Mouse (Mus musculus) hindbrain, embryonic 12.5 days (tissue): ENCODE measurements around the gene Ptpn21. TPM values are rescaled to one million over a fixed set of nuclear protein-coding genes. Genes with fewer than 3 reads are reported as not detected.

Source experiments
- ATAC-seq: fragments of 200-750 bp; cut with Nextera tagmentation; 2 replicates; pipeline ENCODE4 v1.8.0; 2017; ENCODE audit warnings: moderate TSS enrichment; ENCODE audit not compliant: low FRiP score
- H3K27ac ChIP-seq: fragments of 300-500 bp; sonication (generic); 2 replicates; pipeline ENCODE4 v1.5.1; 2016; ENCODE audit warnings: mild to moderate bottlenecking
- H3K27me3 ChIP-seq: fragments of 300-500 bp; sonication (generic); 2 replicates; pipeline ENCODE4 v1.6.1; 2016; ENCODE audit warnings: mild to moderate bottlenecking
- H3K36me3 ChIP-seq: fragments of 300-500 bp; sonication (generic); 2 replicates; pipeline ENCODE4 v1.6.1; 2016; ENCODE audit warnings: mild to moderate bottlenecking
- H3K4me1 ChIP-seq: fragments of 300-500 bp; sonication (generic); 2 replicates; pipeline ENCODE4 v1.6.1; 2016
- H3K4me2 ChIP-seq: fragments of 300-500 bp; sonication (generic); replicated peaks from 2 replicates; pipeline ENCODE4 v1.6.1; 2016; ENCODE audit warnings: mild to moderate bottlenecking
- H3K4me3 ChIP-seq: fragments of 300-500 bp; sonication (generic); 2 replicates; pipeline ENCODE4 v1.5.1; 2016; ENCODE audit warnings: mild to moderate bottlenecking
- H3K9ac ChIP-seq: fragments of 300-500 bp; sonication (generic); 2 replicates; pipeline ENCODE4 v1.6.1; 2016; ENCODE audit warnings: mild to moderate bottlenecking, moderate library complexity
- H3K9me3 ChIP-seq: fragments of 300-500 bp; sonication (generic); replicated peaks from 2 replicates; pipeline ENCODE4 v1.6.1; 2016; ENCODE audit warnings: mild to moderate bottlenecking
- WGBS: fragments of 180-500 bp; shearing (Covaris S2); methylation state at CpG from one replicate; pipeline ENCODE4 v1.1.7; 2016; 5-methylcytosine and 5-hydroxymethylcytosine counted together
- polyA plus RNA-seq: library from polyadenylated mRNA; unstranded; fragments of >200 nt; fragmentation: Nextera tagmentation; extraction: Ambion mirVana; gene quantifications from 2 replicates; pipeline ENCODE4 v1.2.1, GENCODE M21; 2016

The Ptpn21 gene
- polyA plus RNA-seq, 1 experiment from 2014 or later: 7.2 TPM

DNA sequence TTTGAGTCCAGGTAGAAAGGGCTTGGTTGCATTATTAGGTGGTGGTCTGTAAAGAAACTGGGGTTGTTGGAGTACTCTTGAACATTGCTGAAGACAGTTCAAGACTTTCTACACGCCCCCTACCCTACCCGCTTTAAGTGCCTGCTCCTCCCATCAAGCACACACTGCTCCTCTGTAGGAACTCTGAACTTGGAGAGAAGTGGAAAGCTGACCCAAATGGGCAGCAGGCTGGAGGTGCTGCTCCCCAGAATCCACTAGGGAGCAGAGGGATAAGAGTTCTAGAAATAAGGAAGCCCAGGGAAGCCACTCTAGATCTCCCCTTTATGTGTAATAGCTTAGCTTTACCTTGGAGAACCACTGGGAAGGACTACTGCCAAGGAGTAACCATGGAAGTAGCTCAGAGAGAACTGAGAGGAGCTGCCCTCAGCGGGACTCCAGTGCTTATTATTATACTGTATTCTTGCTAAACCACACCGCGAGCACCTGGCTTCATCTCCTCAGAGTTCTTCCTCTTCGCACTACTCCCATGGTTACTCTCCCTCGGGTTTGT is 671 bp upstream of the Ptpn21 start:
- H3K36me3 ChIP-seq: no peaks in the 10 kb centered on the region
- peak overlapping the region; percentile 79; the same call in 1 of the 2 replicates for H3K9ac ChIP-seq
- peak overlapping the region; percentile 81 for H3K4me3 ChIP-seq
- H3K27ac ChIP-seq: no peak overlapping the region
- ATAC-seq: no peak
- peaks cover 16% of the 10 kb centered on the region for H3K4me1 ChIP-seq
- no peaks in the 10 kb centered on the region for H3K9me3 ChIP-seq
- WGBS: 9% methylated on average over 7 of the region's 7 CpGs
- peaks cover 23% of the 10 kb centered on the region for H3K27me3 ChIP-seq
- H3K4me2 ChIP-seq: peak overlapping the region; percentile 98

DNA sequence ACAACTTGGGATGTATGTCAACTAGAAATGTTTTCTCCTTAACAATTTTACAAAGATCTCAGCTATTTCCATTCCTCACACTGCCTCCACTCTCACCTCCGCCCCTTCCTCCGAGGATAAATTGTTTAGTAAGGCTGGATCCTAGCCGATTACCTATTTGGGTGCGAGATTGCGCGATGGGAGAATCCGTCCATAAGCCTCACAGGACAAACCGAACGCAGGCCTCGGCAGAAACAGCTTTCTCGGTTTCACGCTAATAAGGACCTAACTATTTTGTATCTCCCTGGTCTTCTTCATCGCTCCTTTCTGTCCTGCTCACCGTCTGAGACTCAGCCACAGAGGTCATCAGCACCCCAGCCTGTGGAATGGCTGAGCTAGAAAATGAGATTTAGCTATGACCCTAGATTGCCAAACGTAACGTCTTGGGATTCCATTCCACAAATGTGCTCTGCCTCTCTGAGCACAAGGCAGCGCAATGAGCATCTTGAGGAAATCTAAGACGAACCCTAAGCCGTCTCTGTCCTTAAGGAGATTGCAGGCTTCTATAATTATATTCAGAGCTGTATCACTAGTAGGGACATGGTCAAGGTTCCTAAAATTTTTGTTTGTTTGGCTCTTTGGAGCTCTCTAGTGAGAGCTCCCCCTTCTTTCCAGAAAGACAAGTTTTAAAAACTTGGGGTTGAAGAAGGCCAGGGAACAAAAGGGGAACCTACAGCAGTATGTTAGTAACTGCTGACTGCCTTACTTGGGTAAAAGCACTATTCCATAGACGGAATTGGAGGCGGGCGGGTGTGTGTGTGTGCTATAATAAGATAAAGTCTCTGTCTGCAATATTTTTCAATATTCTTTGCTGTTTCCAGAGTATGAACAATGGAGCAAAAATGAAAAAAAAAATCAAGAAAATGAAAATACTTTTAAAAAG is 2.1 kb downstream of the Ptpn21 start:
- Histone ChIP-seq H3K4me2 (peak overlapping the region; percentile 78), H3K27ac (0 out of 2 replicates have a peak overlapping the region, but pooled peaks have one; percentile 58), H3K36me3 (no peaks in the 10 kb centered on the region), H3K4me1 (peaks cover 18% of the 10 kb centered on the region), H3K9ac (peak overlapping the region; percentile 63), H3K4me3 (peak overlapping the region; percentile 49), H3K27me3 (peaks cover 23% of the 10 kb centered on the region), H3K9me3 (no peaks in the 10 kb centered on the region)
- WGBS: 11% methylated on average over 22 of the region's 22 CpGs
- ATAC-seq: peak; percentile 29

DNA sequence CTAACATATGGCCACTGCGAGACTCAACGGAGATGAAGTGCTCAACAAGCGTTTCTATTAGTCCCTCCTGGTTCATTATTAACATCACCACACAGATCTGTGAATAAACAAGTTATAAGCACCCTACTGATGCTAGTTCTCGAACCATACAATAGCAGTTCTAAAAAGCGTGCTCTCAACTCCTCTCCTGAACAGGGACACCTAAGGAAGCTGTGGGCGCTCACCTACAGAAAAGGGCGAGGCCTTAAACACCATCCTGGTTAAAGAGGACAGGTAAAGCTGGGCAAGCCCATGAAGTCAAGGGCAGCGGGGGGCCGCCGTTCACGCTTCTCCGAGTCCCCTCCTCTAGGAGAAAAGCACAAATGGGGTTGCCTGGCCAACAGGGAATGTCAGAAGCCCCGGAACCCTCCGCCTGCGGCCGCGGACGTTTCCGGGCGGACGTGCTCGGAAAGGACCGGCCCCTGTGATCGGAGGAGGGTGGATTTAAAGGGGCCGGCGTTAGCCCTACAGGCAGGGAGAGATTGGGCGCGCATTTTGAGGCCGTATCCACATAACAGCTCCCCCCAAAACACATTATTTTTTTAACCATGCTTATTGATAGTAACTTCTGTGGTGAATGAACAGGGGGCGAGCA is 2.8 kb downstream of the Ptpn21 start:
- Histone ChIP-seq H3K27me3 (peaks cover 22% of the 10 kb centered on the region), H3K4me1 (peaks cover 18% of the 10 kb centered on the region), H3K36me3 (no peaks in the 10 kb centered on the region), H3K4me2 (peak overlapping the region; percentile 78), H3K9ac (peak overlapping the region; percentile 63), H3K9me3 (no peaks in the 10 kb centered on the region), H3K4me3 (peak overlapping the region; percentile 49), H3K27ac (peak overlapping the region; percentile 58)
- WGBS: 1% methylated on average over 30 of the region's 30 CpGs
- ATAC-seq: peak; percentile 87

DNA sequence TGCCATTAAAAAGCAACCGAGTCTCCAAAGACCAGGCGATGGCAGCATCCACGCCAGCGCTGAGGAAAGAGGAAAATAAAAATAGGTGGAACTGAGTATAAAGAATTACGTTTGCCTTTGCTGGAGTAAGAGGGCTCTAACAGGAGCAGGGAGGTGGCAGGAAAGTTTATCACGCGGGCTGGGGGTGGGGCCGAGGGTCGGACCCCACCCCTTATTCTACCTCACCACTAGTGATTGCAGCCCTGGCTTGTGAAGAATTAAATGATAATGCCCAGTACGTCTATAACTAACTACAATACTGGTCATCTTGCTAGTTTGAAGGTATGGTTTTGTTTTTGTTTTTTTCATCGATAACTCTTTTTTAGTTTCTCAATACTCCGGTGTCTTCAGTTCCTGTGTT is 3.4 kb downstream of the Ptpn21 start:
- H3K36me3 ChIP-seq: no peaks in the 10 kb centered on the region
- peak overlapping the region; percentile 49 for H3K4me3 ChIP-seq
- no peak for ATAC-seq
- H3K27ac ChIP-seq: no peak overlapping the region
- H3K4me1 ChIP-seq: peaks cover 18% of the 10 kb centered on the region
- peaks cover 16% of the 10 kb centered on the region for H3K27me3 ChIP-seq
- peak overlapping the region; percentile 63 for H3K9ac ChIP-seq
- no peaks in the 10 kb centered on the region for H3K9me3 ChIP-seq
- peak overlapping the region; percentile 78 for H3K4me2 ChIP-seq
- WGBS: 12% methylated on average over 12 of the region's 12 CpGs

DNA sequence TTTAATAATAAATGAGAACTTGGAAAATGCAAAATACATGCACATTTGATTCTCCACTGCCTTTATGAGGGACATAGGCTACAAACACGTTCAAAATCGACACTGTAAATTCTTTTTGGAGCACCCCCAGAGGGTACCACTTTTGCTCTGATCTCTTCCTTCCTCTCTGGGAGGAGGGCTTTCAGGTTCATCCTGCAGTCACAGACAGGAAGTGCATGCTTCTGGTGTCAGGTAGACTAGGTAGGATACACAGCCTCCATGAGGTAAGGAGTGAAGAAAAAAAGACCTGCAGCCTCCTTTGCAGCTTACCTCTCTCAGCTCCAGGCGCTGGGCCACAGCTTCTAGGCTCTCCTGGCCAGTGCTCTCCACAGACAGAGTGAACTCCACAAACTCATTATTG is 4.0 kb downstream of the Ptpn21 start:
- peaks cover 10% of the 10 kb centered on the region for H3K27me3 ChIP-seq
- H3K4me1 ChIP-seq: peaks cover 18% of the 10 kb centered on the region
- H3K36me3 ChIP-seq: no peaks in the 10 kb centered on the region
- no peak for ATAC-seq
- no peak overlapping the region for H3K27ac ChIP-seq
- peak overlapping the region; percentile 49 for H3K4me3 ChIP-seq
- H3K9me3 ChIP-seq: no peaks in the 10 kb centered on the region
- H3K9ac ChIP-seq: 0 out of 2 replicates have a peak overlapping the region, but pooled peaks have one; percentile 63
- peak overlapping the region; percentile 78 for H3K4me2 ChIP-seq
- WGBS: 72% methylated on average over 3 of the region's 3 CpGs

DNA sequence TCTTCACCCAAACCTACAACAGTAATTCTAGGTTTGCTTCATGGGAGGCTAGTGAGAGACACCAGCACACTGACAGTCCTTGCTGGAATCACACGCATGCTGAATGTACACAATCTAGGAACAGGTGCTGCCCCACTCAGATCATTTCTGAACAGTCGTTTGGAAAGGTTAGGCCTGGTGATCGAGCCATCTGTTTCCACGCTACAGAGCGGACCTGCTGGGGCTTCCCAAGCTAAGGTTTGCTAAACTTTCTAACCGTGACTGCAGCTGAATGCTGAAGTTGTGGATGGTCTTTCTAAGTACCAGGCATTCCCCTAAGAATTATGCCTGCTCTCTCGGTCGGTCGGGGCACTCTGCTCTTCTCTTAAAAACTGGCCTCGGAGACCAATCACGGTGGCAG is 6.5 kb downstream of the Ptpn21 start:
- no peak overlapping the region for H3K9ac ChIP-seq
- no peaks in the 10 kb centered on the region for H3K9me3 ChIP-seq
- no peaks in the 10 kb centered on the region for H3K27me3 ChIP-seq
- no peak overlapping the region for H3K27ac ChIP-seq
- H3K4me2 ChIP-seq: no peak overlapping the region
- WGBS: 87% methylated on average over 11 of the region's 11 CpGs
- ATAC-seq: no peak
- H3K36me3 ChIP-seq: no peaks in the 10 kb centered on the region
- H3K4me3 ChIP-seq: no peak overlapping the region
- H3K4me1 ChIP-seq: peaks cover 18% of the 10 kb centered on the region

DNA sequence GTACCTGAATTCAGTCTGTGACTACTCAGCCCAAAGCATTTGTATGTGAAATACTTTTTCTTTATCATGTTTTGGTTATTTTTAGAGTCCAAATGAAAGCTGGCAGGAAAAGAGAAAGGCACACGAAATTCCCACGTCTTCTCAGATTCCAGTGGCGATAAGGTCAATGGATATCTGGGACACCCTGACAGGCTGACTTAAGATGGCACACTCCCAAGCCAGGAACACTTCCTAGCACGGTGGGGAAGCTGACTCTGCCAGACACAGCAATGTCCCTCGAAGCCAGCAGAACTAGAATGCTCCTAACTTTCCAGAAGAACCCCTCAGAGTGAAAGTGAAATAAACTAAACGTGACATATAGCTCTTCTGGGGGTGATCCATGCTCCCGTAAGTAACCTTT is 10.0 kb downstream of the Ptpn21 start:
- H3K36me3 ChIP-seq: no peaks in the 10 kb centered on the region
- ATAC-seq: no peak
- H3K27ac ChIP-seq: no peak overlapping the region
- no peak overlapping the region for H3K4me3 ChIP-seq
- H3K4me2 ChIP-seq: no peak overlapping the region
- no peak overlapping the region for H3K9ac ChIP-seq
- H3K27me3 ChIP-seq: no peaks in the 10 kb centered on the region
- 85% methylated on average over 7 of the region's 7 CpGs for WGBS
- H3K4me1 ChIP-seq: 0 out of 2 replicates have a peak, but pooled peaks cover under 1% of the 10 kb centered on the region
- H3K9me3 ChIP-seq: no peaks in the 10 kb centered on the region

DNA sequence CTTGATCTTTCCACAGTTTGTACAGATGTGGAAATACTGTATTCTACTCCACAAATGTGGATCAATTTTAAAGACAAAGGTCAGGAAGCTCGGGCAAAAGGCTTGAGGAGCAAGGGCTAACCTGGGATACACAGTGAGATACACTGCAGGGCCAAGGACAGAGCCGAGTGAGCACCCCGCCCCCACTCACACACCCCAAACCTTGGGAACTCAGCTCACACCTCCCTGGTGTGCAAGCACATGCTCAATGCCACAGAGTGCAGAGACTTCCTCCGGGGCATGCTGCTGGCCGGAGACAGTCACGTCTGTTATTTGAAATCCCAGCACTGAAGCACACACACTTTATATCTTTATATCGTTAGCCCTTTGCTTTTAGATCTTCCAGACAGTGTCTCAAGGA is 11.1 kb downstream of the Ptpn21 start:
- no peak for ATAC-seq
- WGBS: 85% methylated on average over 7 of the region's 7 CpGs
- Histone ChIP-seq H3K9me3 (no peaks in the 10 kb centered on the region), H3K27ac (no peak overlapping the region), H3K4me1 (peaks cover under 1% of the 10 kb centered on the region; the same call in 1 of the 2 replicates), H3K4me3 (no peak overlapping the region), H3K27me3 (no peaks in the 10 kb centered on the region), H3K9ac (no peak overlapping the region), H3K36me3 (no peaks in the 10 kb centered on the region), H3K4me2 (no peak overlapping the region)

DNA sequence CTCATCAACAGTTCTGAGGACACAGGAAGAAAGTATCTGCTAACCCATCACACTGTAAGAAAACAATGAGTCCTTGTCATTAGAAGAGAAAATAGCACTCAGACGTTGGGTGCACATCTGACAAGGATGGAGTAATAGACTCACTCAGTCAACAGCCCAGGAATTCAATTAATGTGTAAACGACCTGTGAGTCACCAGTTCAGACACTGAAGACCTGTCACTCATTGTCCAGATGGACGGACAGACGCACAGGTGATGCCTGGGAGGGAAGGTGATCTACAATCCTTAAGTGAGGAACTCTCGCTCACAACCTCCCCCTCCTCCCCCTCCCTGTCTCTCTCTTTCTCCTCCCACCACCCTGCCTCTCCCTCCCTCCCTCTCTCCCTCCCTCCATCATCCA is 12.2 kb downstream of the Ptpn21 start:
- Histone ChIP-seq H3K27ac (no peak overlapping the region), H3K36me3 (no peaks in the 10 kb centered on the region), H3K4me3 (no peak overlapping the region), H3K9ac (no peak overlapping the region), H3K4me2 (no peak overlapping the region), H3K4me1 (peaks cover 3% of the 10 kb centered on the region; the same call in 1 of the 2 replicates), H3K9me3 (no peaks in the 10 kb centered on the region), H3K27me3 (no peaks in the 10 kb centered on the region)
- ATAC-seq: no peak
- 74% methylated on average over 5 of the region's 5 CpGs for WGBS

DNA sequence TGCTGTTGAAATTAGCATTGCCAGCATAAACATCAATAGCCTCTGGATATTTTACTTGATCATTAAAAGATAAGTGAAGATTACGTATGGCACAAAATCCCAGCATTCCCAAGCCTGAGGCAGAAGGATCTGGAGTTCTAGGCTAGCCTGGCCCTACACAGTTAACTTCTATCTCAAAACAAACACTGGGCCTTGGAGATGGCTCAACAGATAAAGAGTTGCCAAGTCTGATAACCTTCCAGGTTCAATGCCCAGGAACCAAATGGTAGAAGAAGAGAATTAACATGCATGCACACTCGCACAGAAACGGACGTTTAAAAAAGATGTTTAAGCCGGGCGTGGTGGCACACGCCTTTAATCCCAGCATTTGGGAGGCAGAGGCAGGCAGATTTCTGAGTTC is 13.0 kb downstream of the Ptpn21 start:
- Histone ChIP-seq H3K36me3 (no peaks in the 10 kb centered on the region), H3K9me3 (no peaks in the 10 kb centered on the region), H3K9ac (no peak overlapping the region), H3K27me3 (no peaks in the 10 kb centered on the region), H3K4me3 (no peak overlapping the region), H3K4me2 (no peak overlapping the region), H3K27ac (no peak overlapping the region), H3K4me1 (peaks cover 3% of the 10 kb centered on the region; the same call in 1 of the 2 replicates)
- ATAC-seq: no peak
- 95% methylated on average over 7 of the region's 7 CpGs for WGBS

DNA sequence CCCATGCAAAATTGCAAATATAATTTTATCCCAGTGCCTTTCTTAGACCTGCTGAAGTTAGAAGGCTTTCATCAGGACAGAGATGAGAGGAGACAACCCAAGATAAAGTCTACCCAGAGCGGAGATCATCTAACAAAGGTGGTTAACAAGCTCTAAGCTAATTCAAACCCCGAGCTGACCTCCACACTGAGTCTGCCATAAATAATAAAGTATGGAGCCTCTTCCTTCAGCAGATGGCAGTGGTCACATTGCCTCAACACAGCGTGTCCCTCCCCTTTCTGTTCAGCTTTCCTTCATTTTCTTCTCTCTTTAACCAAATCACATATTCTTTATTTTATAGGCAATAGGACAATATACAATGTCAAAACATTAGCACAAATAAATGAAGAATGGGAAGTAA is 16.2 kb downstream of the Ptpn21 start:
- H3K9me3 ChIP-seq: no peaks in the 10 kb centered on the region
- H3K9ac ChIP-seq: no peak overlapping the region
- WGBS: 77% methylated on average over 3 of the region's 3 CpGs
- H3K27me3 ChIP-seq: no peaks in the 10 kb centered on the region
- no peak for ATAC-seq
- no peak overlapping the region for H3K4me2 ChIP-seq
- H3K36me3 ChIP-seq: no peaks in the 10 kb centered on the region
- peaks cover 3% of the 10 kb centered on the region; the same call in 1 of the 2 replicates for H3K4me1 ChIP-seq
- no peak overlapping the region for H3K27ac ChIP-seq
- no peak overlapping the region for H3K4me3 ChIP-seq

DNA sequence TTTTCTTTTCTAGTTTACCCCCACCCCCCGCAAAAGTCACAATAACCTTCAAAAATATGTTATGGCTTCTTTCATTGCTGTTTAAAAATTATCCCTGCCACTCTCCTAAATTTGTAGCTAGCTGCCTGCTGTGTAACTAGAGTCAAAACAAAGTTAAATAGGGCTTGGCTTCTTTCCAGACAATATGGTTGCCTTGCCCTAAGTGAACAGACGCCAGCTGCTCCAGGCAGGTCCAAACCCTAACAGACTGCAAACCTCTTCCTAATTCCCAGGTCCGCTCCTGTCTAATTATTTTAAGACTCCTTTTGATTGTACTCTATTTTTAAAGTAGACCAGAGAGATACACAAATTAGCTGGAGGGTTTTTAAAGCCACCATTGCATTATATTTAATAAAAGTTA is 16.6 kb downstream of the Ptpn21 start:
- Histone ChIP-seq H3K4me3 (no peak overlapping the region), H3K36me3 (no peaks in the 10 kb centered on the region), H3K4me1 (peaks cover 3% of the 10 kb centered on the region; the same call in 1 of the 2 replicates), H3K27me3 (no peaks in the 10 kb centered on the region), H3K9ac (no peak overlapping the region), H3K4me2 (no peak overlapping the region), H3K27ac (no peak overlapping the region), H3K9me3 (no peaks in the 10 kb centered on the region)
- no peak for ATAC-seq
- 64% methylated on average over 3 of the region's 3 CpGs for WGBS
